Mouse (Mus musculus) adrenal gland (tissue): Measurements from ENCODE around the gene Spem2.

Source experiments
- intact Hi-C: fragments of 180-260 bp; cut with DNase I; formaldehyde crosslinking; loops from one replicate; pipeline ENCODE4 v1.15.1; 2025

Spem2 gene

GRCm38 (mm10) chr11:69766872-69767624 is 51.2 kb downstream of the Spem2 start:
- intact Hi-C loops = loop anchor here (5.0 kb wide), 2 partner anchors 35 to 110 kb away; partner anchors contain the start of genes Fgf11 and Tmem95
